Mouse (Mus musculus) retina, embryonic 14.5 days (tissue): ENCODE measurements around the gene Nfic.
"Not testable (repeated sequence)": the region's sequence is repeated elsewhere in the genome, so short reads cannot be mapped to it uniquely, and the experiment has no call there.

Experiments used
- DNase-seq: peaks from one replicate; pipeline ENCODE4 v3.0.0-alpha.2; 2015; ENCODE audit warnings: low spot score

Nfic gene

GRCm38 (mm10) chr10:81460471-81460870 is 5.0 kb upstream of the Nfic start:
- no peak for DNase-seq

GRCm38 (mm10) chr10:81459399-81459798 is 4.0 kb upstream of the Nfic start:
- no peak for DNase-seq

DNA sequence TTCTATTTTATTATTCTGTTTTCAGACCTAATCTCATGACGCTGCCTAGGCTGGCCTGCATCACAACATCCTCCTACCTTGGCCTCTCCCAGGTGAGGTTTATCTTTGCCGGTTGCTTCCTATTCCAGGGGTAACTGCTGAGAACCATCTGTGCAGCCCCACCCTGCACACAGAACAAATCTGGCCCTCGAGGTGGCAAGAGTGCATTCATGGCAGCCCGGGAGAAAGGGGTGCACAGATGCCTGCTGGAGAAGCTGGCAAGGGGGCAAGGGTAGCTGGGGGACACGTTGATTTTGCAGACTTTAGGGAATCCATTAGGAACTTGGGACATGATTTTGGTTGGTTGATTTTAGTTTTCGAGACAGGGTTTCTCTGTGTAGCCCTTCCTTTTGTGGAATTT is 2.8 kb upstream of the Nfic start:
- no peak for DNase-seq

DNA sequence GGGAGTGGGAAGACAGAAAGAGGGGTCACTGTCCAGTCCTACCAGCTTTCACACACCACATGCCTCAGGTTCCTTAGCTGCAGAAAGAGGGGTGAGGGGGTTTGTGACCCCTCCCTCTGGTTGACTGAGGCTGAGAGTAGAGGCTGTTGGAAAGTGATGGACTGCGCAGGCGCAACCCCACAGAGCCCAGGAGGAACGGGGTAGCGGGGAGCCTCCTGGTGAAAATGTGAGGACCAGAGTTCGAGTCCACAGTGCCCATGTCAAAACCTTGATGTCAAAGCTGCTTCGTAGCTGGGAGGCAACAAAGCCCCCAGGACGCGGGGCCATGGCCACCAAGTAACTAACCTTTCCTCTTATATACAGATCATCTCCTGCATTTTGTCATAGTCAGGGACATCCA is 2.2 kb upstream of the Nfic start:
- DNase-seq, result no peak

DNA sequence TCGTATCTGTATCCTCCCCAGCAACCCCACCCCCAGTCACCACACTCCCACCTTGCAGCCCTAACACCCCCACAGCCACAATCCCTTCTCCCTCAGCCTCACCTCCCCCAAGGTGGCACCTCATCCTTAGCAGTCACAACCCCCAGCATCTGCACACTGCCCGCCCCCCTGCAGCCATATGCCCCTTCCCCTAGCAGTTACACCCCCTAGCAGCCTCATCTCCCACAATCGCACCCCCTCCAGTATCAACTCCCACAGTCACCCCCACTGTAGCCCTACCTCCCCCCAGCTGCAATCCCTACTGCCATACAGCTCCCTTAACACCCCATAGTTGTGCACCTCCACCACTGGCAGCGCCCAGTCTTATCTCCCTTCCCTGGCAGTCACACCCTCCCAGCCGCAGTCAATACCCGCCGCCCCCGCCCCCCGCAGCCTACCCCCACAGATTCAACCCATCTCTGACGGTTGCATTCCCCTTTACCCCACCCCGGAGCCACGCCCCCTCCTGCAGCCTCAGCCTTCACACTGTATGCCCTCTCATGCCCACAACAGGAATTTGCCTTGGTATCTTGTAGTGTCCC is 1.6 kb upstream of the Nfic start:
- no peak for DNase-seq

DNA sequence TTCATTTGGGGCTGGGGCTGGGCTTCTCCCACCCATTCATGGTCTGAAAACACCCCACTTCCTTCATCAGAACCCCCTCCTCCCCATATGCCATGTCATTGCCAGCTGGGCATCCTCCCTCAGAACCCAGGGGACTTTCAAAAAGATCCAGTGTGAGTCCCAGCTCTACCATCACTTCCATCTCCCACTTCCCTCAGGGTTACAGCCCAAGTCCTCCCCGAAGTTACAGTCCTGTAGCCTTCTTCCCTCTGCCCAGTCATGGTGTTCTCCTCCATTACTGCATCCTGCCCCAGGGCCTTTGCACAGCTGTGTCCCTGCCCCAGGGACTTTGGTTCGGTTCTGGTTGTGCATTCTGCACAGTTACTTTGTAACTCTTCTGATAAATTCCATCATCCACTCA is 1.3 kb downstream of the Nfic start:
- DNase-seq, result no peak

DNA sequence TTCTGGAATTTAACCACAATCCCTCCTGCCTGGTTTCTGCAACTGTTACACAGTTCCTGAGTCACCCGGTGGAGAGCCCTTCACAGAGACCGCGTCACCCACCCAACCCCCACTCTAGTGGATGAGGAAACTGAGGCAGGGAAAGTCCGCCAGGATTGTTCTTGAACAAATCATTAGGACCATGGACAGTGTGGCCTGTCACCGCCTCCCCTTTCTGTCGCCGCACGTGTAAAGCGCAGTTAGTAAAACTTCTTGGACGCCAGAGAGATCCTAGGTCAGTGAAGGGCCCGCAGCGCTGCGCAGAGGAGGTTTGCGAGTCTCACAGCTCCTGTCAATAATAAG is 2.5 kb downstream of the Nfic start:
- no peak for DNase-seq

GRCm38 (mm10) chr10:81452237-81452946 is 3.0 kb downstream of the Nfic start:
- DNase-seq, result no peak

DNA sequence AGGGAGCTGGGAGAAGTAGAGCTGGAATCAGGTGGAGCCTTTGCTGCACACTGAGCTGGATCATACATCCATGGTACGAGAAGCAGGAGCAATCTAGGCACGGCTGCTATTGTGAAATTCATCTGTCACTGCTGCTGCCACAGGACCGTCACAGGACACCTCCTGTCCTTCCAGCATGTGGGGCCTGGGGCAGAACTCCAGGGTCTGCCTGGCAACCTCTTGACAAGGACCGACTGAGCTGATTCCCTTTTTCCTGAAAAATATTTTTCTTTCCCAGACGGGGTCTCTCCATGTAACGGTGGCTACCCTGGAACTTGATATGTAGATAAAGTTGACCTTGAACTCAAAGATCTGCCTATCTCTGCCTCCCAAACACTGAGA is 4.1 kb downstream of the Nfic start:
- DNase-seq, result no peak

- no peak for DNase-seq
Measured at GRCm38 (mm10) chr10:81450641-81451364, 4.6 kb downstream of the Nfic start.

DNA sequence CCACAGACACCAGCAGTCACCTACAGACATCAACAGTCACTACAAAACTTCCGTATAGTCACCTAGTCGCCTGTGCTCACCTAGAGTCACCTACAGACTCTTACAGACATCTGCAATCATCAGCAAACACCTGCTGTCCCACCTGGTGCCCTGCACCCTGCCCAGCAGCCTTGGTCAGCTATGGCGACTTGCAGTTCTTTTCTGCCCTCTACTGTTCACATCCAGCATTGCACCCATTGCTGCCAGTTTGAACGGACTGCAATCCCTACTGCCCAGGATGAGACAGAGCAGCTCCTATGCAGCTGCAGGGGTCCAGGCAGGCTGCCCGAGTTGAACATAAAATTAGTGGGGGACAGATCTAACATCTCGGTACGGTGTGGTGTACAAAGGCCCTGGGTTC is 5.3 kb downstream of the Nfic start:
- DNase-seq, result peak; percentile 95

GRCm38 (mm10) chr10:81445516-81445915 is 9.9 kb downstream of the Nfic start:
- not testable (repeated sequence) for DNase-seq

DNA sequence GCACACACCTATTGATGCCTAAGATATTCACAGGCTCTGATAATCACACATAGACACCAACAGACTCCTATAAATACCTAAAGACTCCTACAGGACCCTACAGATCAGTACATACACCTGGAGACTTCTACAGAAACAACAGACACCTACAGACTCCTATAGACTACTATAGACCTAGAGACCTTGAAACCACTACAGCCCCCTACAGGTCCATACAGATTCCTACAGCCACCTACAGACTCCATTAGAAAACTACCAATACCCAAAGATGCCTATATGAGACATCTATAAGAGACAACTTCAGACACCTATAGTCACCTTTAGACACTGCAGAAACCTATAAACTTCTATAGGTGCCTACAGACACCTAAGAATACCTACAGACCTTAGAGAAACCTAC is 14.4 kb downstream of the Nfic start:
- peak; percentile 57 for DNase-seq

- no peak for DNase-seq
Measured at GRCm38 (mm10) chr10:81435436-81435835, 20.0 kb downstream of the Nfic start.

DNA sequence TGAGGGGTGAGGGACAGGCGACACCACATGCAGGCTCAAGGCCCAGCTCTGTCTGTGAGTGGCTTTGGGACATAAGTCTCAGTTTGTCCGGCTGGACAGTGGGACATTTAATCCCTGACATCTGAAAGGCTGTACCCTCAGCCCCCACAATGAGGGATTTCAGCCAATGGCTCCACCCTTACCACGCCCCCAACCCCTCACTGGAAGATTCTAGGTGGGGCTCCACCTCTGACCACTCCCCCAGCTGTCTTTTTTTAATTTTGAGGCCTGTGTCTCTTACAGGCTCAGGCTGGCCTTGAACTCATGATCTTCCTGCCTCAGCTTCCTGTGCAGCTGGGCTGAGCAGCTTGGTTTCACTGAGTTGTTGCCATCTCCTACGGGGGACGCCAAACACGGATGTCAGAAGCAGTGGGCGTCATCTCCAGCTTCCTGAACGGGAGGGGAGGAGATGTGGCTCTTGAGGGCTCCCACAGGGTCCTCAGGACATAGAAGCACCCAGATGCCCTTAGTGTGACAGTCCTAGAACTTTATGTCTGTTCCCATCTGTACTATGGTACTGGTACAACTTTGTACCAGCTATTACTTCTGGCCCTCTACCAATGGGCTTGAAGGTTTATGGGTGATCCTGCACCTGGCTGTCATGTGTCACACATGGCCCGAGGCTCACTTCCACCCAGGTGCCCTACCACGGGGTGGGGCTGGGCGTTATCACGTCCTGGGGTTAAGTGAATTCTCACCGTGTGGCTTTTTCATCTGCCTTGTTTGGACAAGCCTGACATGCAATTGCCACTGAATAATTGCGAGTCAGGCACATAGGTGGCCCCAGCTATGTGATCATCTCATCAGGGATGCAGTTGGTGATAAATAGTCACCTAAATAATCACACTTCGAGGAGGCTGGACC is 20.8 kb downstream of the Nfic start:
- DNase-seq, result no peak

DNA sequence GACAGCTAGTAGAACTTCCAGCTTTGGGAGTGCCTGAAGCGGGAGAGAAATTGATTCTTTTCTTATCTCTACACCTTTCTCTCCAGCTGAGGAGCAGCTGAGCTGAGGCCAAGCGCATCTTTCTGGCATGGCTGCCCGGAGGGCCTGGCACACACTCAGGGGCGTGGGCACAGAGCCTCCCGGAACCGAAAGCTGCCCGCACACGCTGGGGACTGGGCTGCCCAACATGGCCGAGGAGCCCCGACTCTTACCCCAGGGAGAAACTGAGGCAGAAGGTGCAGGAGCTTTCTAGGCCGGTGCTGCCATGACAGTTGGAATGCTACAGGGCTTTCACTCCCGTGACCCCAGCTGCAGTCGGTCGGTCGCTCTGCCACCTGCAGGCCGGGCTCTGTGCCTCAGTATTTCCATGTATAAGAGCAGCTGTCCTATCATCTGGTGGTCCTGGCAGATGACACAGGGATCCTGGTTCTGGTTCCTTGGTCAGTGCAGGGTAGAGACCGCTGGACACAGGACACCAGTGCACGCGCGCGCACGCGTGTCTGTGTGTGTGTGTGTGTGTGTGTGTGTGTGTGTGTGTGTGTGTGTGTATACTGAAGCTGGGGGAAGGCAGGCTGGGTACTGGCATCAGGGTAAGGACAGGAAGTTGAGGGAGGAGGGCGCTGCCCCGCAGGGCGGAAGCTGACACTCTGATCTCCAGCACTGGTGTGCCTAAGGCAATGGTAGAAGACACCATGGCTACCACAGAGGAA is 21.7 kb downstream of the Nfic start:
- DNase-seq, result no peak

DNA sequence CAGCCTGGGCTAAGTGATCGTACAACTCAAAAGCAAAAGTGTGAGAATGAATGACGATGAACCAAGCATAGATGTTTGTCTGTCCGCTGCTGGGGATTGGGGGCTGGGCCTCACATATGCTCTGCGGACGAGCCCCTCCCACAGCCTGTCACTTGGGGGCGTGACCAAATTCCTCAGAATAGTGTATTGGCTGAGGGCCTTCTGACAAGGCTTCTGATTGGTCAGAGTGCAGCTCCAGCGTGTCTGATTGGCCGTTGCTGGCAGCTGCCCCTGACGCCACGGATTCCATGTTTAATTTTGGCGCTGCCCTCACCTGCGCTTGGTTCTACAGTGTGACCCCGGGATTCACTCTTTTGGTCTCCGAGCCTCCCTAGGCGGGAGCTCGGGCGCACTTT is 22.6 kb downstream of the Nfic start:
- DNase-seq, result peak; percentile 95

GRCm38 (mm10) chr10:81432169-81432867 is 23.1 kb downstream of the Nfic start:
- DNase-seq, result no peak

DNA sequence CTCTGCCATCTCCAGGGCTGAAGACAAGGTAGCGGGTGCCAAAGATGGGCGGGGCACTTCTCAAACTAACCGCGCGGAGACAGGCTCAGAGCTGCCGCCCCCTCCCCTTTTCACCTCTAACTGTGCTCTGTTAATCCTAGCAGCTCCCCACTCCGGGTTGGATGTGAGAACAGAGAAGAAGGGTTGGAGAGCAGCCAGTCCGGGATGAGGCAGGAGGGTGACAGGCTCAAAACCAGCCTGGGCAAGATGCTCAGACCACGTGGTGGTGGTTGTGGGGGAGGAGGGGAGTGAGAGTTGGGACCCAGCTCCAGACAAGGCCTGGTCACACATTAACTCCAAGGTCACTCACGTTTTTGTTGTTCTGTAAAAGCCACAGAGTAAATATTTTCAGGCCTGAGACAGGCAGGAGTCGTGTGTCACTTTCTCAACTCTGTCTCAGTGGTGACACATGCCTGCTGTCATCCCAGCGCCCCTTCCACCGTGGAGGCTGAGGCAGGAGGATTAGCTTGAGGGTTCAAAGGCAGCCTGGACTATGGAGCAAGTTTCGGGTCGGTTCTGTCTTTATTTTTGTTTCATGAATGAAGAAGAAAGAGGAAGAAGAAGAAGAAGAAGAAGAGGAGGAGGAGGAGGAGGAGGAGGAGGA is 23.8 kb downstream of the Nfic start:
- no peak for DNase-seq

- no peak for DNase-seq
Measured at GRCm38 (mm10) chr10:81430831-81431525, 24.5 kb downstream of the Nfic start.
